Mouse (Mus musculus): ENCODE results near the gene Tmem207. TPM values are rescaled to one million over a fixed set of nuclear protein-coding genes. Genes with fewer than 3 reads are reported as not detected.
"Not testable (repeated sequence)": the region's sequence is repeated elsewhere in the genome, so short reads cannot be mapped to it uniquely, and the experiment has no call there.

Gene Tmem207
- not detected for total RNA-seq (2021)
- long read RNA-seq, experiment 1, result 0 reads
- long read RNA-seq, experiment 2, result 0 reads

DNA sequence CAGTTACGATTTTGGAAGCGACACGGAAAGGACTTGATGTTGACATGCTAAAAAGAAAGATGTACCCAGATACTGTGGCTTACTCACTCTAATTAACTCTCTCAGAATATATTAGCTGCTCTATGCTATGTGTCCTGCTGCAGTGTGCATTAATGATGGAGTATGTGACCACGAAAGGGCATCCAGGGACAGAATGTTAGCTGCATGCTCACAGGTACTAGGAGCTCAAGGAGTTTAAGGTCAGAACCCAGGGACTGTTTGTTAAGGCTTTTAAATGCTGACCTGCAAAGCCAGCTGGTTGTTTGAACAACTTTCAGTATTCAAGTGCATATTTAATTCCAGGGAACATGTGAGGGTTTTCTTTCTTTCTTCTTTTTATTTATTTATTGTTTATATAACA is at the start of gene Tmem207:
Gene Tmem207, minus strand, starts transcription at position 101 of the 400 bp plus-strand sequence.
- no peak for DNase-seq (ENCODE audit: low spot score in 2 of 2)

DNA sequence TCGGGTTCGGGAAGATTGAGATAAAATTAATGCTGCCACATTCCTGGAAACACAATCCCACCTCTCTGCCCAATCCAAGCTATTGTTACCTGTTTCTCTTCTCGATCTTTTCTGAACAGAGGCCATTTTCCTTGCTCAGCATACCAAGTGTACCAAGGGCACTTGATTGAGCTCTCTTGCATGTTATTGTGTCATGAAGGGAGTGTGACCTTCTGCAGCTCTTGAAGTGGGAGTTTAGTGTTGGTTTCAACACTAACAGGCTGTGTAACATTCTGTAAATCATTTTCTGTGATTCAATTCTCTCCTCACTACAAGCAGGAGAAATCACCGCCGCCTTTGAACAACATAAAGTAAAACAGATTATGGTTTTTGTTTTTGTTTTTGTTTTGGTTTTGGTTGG is 47.6 kb upstream of the Tmem207 start:
- no peak for DNase-seq (ENCODE audit: low spot score in 2 of 2)

DNA sequence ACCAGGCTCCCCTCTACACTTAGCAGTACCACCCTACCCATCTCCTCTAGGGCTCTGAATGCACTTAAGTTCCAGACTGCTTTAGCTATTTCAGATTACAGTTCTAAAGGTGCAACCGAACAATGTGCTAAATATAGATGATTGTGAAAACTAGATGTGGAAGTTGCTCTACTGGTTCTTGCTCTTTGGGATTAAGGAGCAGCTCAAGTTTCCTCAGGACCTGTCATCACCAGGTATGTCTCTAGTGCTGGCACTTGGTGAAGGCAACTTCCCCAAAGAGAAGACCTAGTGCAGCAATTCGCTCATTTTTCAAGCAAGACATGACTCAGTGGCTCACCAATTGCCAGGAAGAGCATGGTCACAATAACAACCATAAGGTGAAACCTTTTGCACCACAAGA is 45.3 kb upstream of the Tmem207 start:
- no peak for DNase-seq (ENCODE audit: low spot score in 2 of 2)

DNA sequence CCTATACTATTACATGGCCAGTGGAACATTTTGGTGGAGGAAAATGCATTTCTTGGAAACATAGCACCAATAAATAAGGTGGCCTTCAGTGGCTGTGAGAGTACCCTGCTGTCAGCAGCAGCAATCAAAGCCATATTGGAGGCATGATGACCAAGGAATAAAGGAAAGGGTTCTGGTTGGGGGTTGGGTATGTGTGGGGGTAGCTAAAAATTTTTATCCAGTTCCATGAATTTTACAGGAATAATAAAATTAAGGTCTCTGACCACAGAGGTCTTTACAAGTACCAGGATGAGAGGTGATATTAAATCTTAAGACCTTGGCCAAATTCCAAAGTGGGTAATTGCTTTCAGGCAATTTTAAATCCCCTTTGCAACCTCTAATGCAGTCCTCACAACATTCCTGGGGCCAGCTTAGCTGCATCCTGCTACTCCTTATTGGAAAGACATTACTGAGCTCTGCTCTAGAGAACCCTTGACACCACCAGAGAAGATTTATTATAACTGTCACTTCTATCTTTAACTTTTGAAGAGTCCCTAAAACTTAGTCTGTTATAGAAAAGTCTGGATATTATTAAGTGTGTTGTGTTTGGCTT is 42.9 kb upstream of the Tmem207 start:
- no peak for DNase-seq (ENCODE audit: low spot score in 2 of 2)

DNA sequence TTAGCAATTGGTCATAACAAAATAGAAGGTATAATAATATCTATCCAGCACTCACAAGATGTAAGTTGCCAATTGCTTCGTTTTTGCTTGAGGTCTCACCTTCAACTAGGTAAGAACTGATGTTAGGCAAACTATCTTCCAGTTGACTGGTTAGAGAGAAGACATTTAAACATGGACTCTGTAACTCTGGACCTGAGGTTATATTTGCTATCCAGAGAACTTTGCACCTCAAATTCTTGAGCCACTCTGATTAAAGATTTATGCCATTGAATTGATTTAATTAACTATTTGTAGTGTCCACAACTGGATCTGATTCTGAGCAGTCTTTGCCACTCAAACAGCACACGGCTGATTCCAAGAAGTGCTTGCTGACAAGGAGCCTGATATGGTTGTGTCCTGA is 36.2 kb upstream of the Tmem207 start:
- no peak for DNase-seq (ENCODE audit: low spot score in 2 of 2)

DNA sequence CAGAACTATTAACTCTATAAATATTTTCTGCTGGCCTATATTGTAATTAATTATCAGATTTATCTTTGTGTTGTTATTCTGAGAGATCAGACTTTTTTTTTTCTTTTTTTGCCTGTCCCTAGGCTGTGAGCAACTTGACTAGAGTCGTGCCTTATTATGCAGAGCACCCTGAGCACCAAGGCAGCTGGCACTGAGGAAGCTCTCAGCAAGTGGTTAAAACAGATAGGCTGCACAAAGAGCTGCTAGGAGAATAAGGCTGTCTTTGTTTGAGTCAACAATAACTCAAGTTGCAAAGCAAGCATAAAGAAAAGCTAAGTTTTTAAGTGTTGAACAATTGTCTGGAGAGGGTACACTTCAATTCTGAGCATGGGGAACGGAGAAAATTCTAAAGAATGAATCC is 35.2 kb upstream of the Tmem207 start:
- no peak for DNase-seq (ENCODE audit: low spot score in 2 of 2)

DNA sequence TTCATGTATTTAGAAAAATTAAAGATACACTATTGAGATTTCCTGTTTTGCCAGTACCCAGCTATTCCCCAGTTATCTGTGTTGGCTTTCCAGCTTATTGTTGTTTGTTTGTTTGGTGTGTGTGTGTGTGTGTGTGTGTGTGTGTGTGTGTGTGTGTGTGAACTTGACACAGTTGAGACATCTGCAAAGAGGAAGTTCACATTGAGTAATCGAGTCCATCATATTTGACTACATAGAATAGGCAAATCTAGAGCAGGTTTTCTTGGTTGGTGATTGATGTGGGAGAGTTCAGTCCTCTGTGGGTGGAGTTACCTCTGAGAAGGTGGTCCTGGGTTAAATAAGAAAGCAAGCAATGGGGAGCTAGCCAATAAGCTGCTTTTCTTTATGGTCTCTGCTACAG is 32.2 kb upstream of the Tmem207 start:
- no peak for DNase-seq (ENCODE audit: low spot score in 2 of 2)

DNA sequence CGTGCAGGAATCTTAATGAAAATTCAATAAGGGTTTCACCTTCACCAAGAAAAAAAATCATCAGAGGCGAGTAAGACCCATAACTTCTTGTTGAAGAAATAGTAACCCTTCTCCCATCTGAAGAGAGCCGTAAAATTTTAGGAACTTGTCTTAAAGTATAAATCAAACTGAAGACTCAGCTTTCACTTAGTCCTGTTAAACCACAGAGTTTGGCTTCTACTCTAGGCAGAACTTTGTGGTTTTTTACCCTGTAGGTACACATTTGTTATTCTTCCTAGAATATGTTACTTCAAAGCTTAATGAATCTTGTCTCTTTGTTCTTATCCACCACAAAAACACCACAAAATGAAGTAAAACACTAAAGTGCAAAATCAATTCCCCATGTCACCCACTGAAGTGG is 25.7 kb upstream of the Tmem207 start:
- DNase-seq (ENCODE audit: low spot score in 2 of 2), result no peak

DNA sequence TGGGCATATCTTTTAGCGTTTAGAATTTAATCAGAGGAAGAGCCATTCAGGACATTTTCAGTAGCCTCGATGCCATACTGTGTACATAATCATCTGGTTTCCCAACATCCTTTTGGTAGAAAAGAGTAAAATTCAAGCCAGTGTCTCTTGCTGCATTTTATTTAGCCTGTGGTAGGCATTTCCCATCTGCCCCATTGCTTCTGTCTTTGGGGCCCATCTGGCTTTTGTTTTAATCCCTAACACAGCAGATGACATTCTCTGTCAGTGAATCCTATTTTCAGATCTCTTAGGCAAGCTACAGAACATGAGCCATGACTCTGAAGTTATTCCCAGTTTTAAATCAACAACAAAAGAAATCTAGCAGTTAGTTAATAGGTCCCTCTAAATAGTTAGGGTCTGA is 22.7 kb upstream of the Tmem207 start:
- no peak for DNase-seq (ENCODE audit: low spot score in 2 of 2)

DNA sequence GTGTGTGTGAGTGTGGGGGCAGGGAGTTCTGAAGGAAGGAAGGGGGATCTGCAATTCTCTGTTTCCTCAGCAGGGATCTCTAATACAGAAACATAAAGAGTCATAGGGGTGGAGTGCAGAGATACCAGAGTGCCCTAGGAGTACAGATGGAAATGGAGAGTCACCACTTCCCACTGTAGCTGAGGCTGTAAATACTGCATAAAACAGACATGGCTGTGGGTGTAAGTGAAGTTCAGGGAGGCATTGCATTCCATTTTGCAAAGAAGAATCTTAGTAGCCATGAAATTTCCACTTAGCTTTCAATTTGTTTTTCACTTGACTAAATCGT is 20.3 kb upstream of the Tmem207 start:
- DNase-seq (ENCODE audit: low spot score in 2 of 2), result no peak

DNA sequence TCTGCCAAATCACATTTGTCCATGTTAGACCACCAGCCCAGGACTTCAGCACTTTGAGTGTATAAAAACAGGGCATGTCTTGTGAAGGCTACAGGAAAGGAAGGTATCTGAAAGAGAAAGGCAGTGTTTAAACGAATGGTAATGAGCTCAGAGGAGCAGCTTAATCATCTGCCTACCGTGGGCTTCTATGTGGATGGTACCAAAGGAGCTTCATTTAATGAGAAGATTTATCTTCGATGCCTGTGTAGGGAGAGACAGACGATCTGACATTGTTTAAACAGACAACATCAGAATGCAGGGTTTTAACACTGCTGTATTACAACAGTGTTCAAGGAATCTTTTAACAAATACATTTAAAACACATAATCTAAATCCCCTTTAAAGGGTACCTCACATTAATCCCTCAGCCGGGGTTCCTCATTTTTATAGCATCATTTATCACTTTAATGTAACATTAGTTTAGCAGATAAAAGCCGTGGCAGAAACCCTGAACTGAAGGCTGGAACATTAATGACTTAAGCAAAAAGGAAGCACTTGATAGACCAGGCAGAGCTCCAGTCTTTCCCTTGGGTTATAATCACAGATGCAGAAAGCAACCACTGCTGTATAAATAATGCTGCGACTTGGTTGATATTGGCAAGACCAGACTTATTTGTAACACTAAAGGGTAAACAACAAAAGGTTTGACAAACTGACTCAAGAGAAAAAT is 19.8 kb upstream of the Tmem207 start:
- no peak for DNase-seq (ENCODE audit: low spot score in 2 of 2)

DNA sequence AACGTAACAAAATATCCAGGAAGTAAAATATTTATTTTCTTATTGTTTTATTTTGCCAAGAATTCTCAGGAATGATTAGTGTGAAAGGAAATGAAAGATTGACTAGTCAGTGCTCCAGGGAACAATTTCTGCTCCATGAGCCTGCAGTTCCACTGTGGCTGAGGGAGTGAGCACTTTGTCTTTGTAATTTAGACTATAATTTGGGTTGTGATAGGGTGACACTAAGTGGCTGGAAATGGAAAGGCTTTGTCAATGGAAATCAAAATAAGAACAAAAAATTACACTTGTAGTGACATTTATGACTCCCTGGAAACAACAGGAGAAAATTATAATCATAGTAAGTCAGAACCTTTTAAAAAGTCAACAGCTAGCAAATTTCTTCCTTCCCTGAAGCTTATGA is 5.7 kb upstream of the Tmem207 start:
- no peak for DNase-seq (ENCODE audit: low spot score in 2 of 2)

DNA sequence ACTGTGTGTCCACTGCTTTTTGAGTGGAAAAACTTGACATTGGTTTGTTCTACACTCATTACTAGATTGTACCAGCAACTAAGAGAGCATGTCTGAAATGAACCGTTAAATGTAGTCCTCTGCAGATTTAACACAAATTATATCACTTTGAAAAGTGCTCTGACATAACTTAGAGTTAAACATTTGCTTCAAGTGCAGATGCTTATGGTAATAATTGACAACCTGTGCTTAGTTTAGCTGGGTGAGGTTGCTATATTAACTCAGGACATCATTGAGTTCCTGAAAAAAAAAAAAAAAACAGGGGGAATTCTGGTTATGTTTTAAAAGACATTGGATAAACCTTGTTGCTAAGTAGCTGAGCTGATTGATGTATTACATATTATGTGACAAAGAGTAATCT is 3.9 kb upstream of the Tmem207 start:
- no peak for DNase-seq (ENCODE audit: low spot score in 2 of 2)

DNA sequence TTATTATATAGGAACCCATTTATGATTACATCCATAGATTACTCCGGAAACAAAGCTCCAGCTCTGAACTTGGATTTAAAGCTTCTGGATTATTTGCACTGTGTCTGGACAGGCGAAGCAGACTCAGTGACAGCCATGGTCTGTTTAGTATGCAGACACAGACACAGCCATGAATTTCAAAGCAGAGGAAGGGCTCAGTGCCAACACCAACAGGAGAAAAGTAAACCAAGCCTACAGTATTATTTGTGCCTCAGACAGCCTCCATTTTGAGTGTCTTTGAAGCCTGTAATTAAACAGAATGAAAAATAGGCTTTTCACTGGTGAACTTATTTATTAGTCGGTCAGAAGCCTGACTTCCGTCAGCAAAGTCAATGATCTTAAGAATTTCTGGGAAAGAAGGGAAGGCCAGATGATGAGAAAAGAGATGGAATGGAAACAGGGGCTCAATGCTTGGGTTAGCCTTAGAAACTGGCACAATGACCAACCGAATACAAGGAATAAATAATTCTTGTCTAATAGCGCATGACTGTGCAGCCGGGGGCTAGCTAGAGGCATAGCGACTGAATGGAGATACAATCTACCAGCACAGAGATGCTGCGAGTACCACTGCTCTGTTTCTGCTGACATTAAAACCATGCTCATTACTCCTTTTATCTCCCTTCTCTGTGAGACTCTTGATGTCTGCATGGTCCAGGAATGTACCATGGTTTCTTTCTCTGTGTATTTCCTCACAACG is 1.5 kb upstream of the Tmem207 start:
- DNase-seq (ENCODE audit: low spot score in 2 of 2), result no peak

DNA sequence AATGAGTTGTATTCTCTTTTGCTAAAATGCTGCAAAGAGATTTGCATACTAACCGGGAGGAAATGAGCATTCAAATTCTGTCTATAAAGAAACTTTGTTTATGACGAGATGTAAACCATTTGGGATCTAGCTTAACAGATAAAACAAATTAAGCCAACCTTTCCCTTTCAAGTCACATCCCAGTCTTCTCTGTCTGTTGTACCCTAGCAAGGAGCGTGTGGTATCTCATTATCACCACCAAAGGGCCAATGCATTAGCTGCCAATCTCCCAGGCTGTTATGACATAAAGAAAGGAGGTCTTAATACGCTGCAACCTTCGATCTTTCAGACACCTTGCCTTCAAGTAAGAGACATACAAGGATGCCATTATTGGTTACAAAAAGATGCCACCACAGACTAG is 737 bp downstream of the Tmem207 start:
- DNase-seq (ENCODE audit: low spot score in 2 of 2), result no peak

DNA sequence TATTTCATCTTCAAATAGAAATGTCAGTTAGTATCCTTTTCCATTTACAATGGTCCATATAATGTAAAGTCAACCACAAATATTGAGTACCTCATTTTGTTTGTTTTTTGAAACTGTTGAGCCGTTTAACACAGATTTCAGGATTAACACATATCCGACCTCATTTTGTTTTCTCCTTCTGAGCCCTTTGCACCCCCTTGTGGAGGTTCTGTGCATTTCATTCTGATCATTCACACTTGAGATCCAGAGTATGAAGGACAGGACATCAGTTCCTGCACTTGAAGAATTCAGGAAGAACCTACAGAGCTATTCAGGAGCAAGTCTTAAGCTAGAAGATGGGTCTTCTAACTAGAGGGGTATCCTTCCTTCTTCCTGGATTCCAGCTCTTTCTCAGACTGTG is 7.0 kb downstream of the Tmem207 start:
- DNase-seq (ENCODE audit: low spot score in 2 of 2), result no peak

DNA sequence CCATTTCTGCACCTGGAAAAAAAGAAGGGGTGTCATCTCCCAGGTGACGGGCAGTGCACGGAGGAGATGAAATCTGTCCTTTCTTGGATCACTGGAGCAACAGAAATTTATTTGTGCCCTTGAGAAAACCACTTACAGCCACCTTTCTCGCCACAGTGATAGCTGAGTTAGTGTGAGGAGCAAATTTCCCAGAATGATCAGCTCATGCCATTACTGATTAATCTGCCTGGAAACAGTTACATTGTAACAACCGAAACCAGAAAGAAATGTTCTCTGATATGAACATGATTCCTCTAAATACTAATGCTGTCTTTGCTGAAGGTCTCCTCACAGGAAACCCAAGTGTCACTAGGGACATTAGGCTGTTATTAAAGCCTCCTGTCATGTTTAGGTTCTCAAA is 21.6 kb downstream of the Tmem207 start:
- no peak for DNase-seq (ENCODE audit: low spot score in 2 of 2)

DNA sequence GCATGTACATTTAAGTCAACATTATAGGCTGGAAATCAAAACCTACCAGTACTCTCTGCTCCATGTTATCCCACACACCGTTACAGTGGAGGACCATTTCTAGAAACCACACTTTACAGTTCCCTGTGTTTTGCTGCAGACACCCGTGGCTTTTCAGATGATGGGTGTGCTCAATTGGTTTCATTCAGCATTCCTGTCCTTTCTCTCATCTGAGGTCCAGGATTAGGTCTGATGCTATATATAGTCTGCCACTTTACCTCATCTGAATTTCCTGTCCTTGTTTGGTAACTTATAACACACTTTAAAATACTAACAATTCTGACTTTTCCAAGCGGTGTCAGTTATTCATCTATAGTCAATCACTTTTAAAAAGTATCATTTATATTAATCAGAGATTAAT is 25.8 kb downstream of the Tmem207 start:
- no peak for DNase-seq (ENCODE audit: low spot score in 2 of 2)

DNA sequence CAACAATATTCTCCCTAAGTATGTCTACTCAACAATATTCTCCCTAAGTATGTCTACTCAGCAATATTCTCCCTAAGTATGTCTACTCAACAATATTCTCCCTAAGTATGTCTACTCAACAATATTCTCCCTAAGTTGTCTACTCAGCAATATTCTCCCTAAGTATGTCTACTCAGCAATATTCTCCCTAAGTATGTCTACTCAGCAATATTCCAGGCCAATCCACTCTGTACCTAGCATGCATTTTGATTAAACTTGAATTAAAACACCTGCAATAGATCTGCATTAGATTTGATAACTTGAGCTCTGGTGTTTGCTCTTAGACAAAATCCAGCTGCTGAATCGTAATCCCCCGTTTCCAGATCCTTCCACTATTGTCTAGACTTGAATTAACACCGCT is 26.9 kb downstream of the Tmem207 start:
- DNase-seq (ENCODE audit: low spot score in 2 of 2), result not testable (repeated sequence)

DNA sequence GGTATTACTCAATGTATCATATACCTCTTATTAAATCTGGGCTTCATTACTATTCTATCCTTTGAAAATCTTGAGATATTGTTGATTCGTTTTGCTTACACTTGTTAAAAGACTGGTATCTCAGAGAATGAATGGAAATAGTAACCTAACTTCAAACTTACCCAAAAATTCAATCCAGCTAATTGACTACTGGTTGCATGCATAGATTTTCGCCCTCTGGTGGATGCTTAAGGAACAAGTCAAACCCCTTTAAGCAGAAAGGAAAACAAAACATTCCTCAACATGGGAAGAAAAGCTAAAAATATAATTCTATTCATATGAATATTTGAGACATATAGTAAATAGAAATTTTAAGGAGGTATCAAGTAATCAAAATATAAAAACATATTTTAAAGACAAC is 30.8 kb downstream of the Tmem207 start:
- DNase-seq (ENCODE audit: low spot score in 2 of 2), result peak in 1 of 2 experiments; percentile 10

DNA sequence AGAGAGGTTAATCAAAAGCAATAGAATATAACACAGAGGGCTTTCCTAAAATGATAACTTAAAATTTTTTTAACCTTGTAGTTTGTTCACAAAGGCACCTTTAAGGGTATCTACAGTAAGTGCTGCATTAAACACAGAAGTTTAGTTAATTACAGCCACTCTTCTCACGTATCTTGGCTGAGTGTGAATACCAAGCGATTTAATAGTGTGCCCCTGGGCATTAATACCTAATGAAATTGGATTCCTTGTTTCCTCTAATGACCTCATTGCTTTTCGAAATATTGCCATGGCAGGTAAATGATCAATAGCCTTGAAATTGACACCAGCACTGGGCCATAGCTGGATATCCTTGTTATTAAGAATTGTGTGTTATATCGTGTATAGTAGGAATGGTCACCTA is 55.3 kb downstream of the Tmem207 start:
- DNase-seq (ENCODE audit: low spot score in 2 of 2), result no peak

DNA sequence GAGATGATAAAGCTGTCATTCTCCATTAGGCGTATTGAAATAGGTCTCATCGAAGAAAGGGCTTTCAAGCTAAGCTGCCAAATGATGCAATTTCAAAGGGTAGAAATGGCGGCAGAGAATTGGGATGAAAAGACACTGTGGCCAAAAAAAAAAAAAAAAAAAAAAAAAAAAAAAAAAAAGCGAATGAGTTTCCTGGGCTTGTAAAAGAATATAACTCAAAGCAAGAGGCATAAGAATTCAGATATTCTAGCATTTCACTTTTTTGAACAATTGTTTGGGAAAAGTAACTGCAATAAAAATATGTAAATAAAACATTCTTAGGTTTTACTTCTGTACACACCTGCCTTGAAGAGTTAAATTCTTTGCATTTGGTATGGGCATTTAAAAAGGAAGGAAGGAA is 60.0 kb downstream of the Tmem207 start:
- DNase-seq (ENCODE audit: low spot score in 2 of 2), result no peak

DNA sequence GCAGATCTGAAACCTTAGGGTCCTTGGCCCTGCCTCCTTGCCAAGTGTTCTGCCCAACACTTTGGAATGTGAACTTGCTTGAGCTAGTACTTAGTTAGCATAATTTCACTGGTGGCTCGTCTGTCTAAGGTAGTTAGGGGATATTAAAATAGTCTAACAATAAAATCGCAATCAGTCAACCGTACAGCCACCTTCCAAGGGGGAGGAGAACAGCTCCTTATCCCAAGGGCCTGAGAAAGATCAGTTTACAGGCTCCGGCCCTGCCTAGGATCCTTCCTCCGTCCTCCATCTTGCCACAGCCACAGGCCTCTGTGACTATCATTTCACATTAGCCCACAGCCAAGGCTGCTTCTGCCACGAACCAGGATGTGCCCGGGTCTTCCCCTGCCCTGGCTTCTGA is 63.7 kb downstream of the Tmem207 start, which contains the start of gene Cldn16:
Gene Cldn16, plus strand, starts transcription at position 301 of the 400 bp plus-strand sequence.
- DNase-seq (ENCODE audit: low spot score in 2 of 2), result no peak
